Mouse (Mus musculus): ENCODE data around the gene Pramef12.
"Not testable (repeated sequence)": the region's sequence is repeated elsewhere in the genome, so short reads cannot be mapped to it uniquely, and the experiment has no call there.

The Pramef12 gene

GRCm38 (mm10) chr4:144357642-144358041 is 50.6 kb downstream of the Pramef12 start, which contains the start of gene Gm13119:
Gene Gm13119 (plus strand): TSS chr4:144357942.
- not testable (repeated sequence) for H3K27me3 ChIP-seq (ENCODE audit: control insufficient read depth, insufficient read depth, low read length, poor library complexity, severe bottlenecking); H3K36me3 ChIP-seq (ENCODE audit: control insufficient read depth, insufficient read depth, low read length, poor library complexity, severe bottlenecking); DNase-seq (ENCODE audit: low read depth, low spot score)
